Mouse (Mus musculus): ENCODE measurements around the gene Mxra7. TPM values are rescaled to one million over a fixed set of nuclear protein-coding genes. Genes with fewer than 3 reads are reported as not detected.

The Mxra7 gene
- polyA plus RNA-seq, 1 experiment, result 6.3 TPM

GRCm38 (mm10) chr11:116806136-116807071, 21.4 kb downstream of the Mxra7 start:
- 74% methylated on average over 15 of the region's 15 CpGs for WGBS
- DNase-seq (ENCODE audit: low read depth, low spot score), result no peak

GRCm38 (mm10) chr11:116802709-116803108, 25.1 kb downstream of the Mxra7 start:
- 84% methylated on average over 5 of the region's 5 CpGs for WGBS
- DNase-seq (ENCODE audit: low read depth, low spot score), result no peak

GRCm38 (mm10) chr11:116801106-116801505, 26.7 kb downstream of the Mxra7 start:
- no peak for DNase-seq (ENCODE audit: low read depth, low spot score)

GRCm38 (mm10) chr11:116799364-116799763, 28.5 kb downstream of the Mxra7 start:
- DNase-seq (ENCODE audit: low read depth, low spot score), result no peak
- 82% methylated on average over 5 of the region's 5 CpGs for WGBS

More at GRCm38 (mm10) chr11:116801106-116801505, 26.7 kb downstream of the Mxra7 start:
- 75% methylated on average over 5 of the region's 5 CpGs for WGBS

GRCm38 (mm10) chr11:116784221-116784620, 43.6 kb downstream of the Mxra7 start:
- WGBS, result 92% methylated on average over 10 of the region's 10 CpGs
- DNase-seq (ENCODE audit: low read depth, low spot score), result no peak

- DNase-seq (ENCODE audit: low read depth, low spot score), result peak; percentile 70
- 12% methylated on average over 9 of the region's 9 CpGs for WGBS
These were observed 45.1 kb downstream of the Mxra7 start for GRCm38 (mm10) chr11:116782737-116783145.

GRCm38 (mm10) chr11:116775407-116775806, 52.4 kb downstream of the Mxra7 start, which contains the start of gene St6galnac1:
Gene St6galnac1 (minus strand): TSS chr11:116775507.
- no peak for DNase-seq (ENCODE audit: low read depth, low spot score)
- WGBS, result 80% methylated on average over 7 of the region's 7 CpGs

GRCm38 (mm10) chr11:116773205-116773604, 54.6 kb downstream of the Mxra7 start:
- 23% methylated on average over 2 of the region's 2 CpGs for WGBS

GRCm38 (mm10) chr11:116769873-116770272, 58.0 kb downstream of the Mxra7 start:
- DNase-seq (ENCODE audit: low read depth, low spot score), result no peak
- 42% methylated on average over 5 of the region's 5 CpGs for WGBS

More at GRCm38 (mm10) chr11:116773205-116773604, 54.6 kb downstream of the Mxra7 start:
- DNase-seq (ENCODE audit: low read depth, low spot score), result no peak

GRCm38 (mm10) chr11:116764946-116765345, 62.9 kb downstream of the Mxra7 start:
- no peak for DNase-seq (ENCODE audit: low read depth, low spot score)
- WGBS, result 91% methylated on average over 2 of the region's 2 CpGs

- no peak for DNase-seq (ENCODE audit: low read depth, low spot score)
- WGBS, result 94% methylated on average over 7 of the region's 7 CpGs
These were observed 63.5 kb downstream of the Mxra7 start for GRCm38 (mm10) chr11:116764346-116764745.

- DNase-seq (ENCODE audit: low read depth, low spot score), result no peak
- 75% methylated on average over 4 of the region's 4 CpGs for WGBS
These were observed 72.7 kb downstream of the Mxra7 start for GRCm38 (mm10) chr11:116755191-116755590.

GRCm38 (mm10) chr11:116753674-116754470, 74.0 kb downstream of the Mxra7 start:
- peak; percentile 54 for DNase-seq (ENCODE audit: low read depth, low spot score)
- 21% methylated on average over 5 of the region's 5 CpGs for whole genome bisulfite sequencing

Other genes starting within 250 kb of the Mxra7 start
- 7.6 and 8.4 TPM in 2 replicates for gene Ube2o, start 246.6 kb downstream of the Mxra7 start, polyA plus RNA-seq (2012; rRNA removed)
- not detected in 2 replicates for gene Aanat, start 241.6 kb downstream of the Mxra7 start, polyA plus RNA-seq (2012; rRNA removed)
- gene Rhbdf2, start 201.0 kb downstream of the Mxra7 start, polyA plus RNA-seq (2012; rRNA removed), result 22.5 and 32.3 TPM in 2 replicates
- gene Prcd, start 174.5 kb downstream of the Mxra7 start, polyA plus RNA-seq (2012; rRNA removed), result 0.30 and 0.44 TPM in 2 replicates
- 18.9 and 20.6 TPM in 2 replicates for gene Cygb, start 173.7 kb downstream of the Mxra7 start, polyA plus RNA-seq (2012; rRNA removed)
- gene St6galnac1, start 52.5 kb downstream of the Mxra7 start, polyA plus RNA-seq (2012; rRNA removed), result not detected in 2 replicates
- 21.8 and 22.4 TPM in 2 replicates for gene Mettl23, start 15.2 kb upstream of the Mxra7 start, polyA plus RNA-seq (2012; rRNA removed)
- 26.6 and 30.2 TPM in 2 replicates for gene Jmjd6, start 15.4 kb upstream of the Mxra7 start, polyA plus RNA-seq (2012; rRNA removed)
- 18.1 and 27.2 TPM in 2 replicates for gene Mfsd11, start 24.4 kb upstream of the Mxra7 start, polyA plus RNA-seq (2012; rRNA removed)
- gene Srsf2, start 25.0 kb upstream of the Mxra7 start, polyA plus RNA-seq (2012; rRNA removed), result 264 and 426 TPM in 2 replicates
- 0.03 and 0.15 TPM in 2 replicates for gene Mgat5b, start 90.8 kb upstream of the Mxra7 start, polyA plus RNA-seq (2012; rRNA removed)

Measured in large intestine, adult 2 months (tissue).